Mouse (Mus musculus): ENCODE data around the gene Gm904. TPM values are rescaled to one million over a fixed set of nuclear protein-coding genes. Genes with fewer than 3 reads are reported as not detected.
"Not testable (repeated sequence)": the region's sequence is repeated elsewhere in the genome, so short reads cannot be mapped to it uniquely, and the experiment has no call there.

Gm904 gene
- not detected in 2 replicates for polyA plus RNA-seq (2012)

- not testable (repeated sequence) for H3K9me3 ChIP-seq (ENCODE audit: control insufficient read depth, low read length); H3K36me3 ChIP-seq (ENCODE audit: control insufficient read depth); H3K27me3 ChIP-seq (ENCODE audit: control insufficient read depth); H3K4me1 ChIP-seq (ENCODE audit: control insufficient read depth); H3K4me3 ChIP-seq (replicated peaks)
Observed at GRCm38 (mm10) chr13:50642928-50643327, at the start of gene Gm904. Gm904 (plus strand) TSS chr13:50643228.

- H3K36me3 ChIP-seq (ENCODE audit: control insufficient read depth); H3K9me3 ChIP-seq (ENCODE audit: control insufficient read depth, low read length); H3K27me3 ChIP-seq (ENCODE audit: control insufficient read depth); H3K4me3 ChIP-seq (replicated peaks); H3K4me1 ChIP-seq (ENCODE audit: control insufficient read depth): not testable (repeated sequence)
Observed at GRCm38 (mm10) chr13:50648771-50649170, 5.7 kb downstream of the Gm904 start.

Other genes with a start within 250 kb of the Gm904 start
- not detected in 2 replicates for gene Fbxw17, start 225.4 kb upstream of the Gm904 start, polyA plus RNA-seq (2012)
- not detected in 2 replicates for gene Gm47429, start 199.3 kb upstream of the Gm904 start, polyA plus RNA-seq (2012)
- gene Nutm2, start 175.9 kb upstream of the Gm904 start, polyA plus RNA-seq (2012), result not detected in 2 replicates
- not detected in 2 replicates for gene Gm8765, start 55.1 kb downstream of the Gm904 start, polyA plus RNA-seq (2012)